19 mouse cellular contexts compared by ENCODE assay signal in the genomic region with DNA sequence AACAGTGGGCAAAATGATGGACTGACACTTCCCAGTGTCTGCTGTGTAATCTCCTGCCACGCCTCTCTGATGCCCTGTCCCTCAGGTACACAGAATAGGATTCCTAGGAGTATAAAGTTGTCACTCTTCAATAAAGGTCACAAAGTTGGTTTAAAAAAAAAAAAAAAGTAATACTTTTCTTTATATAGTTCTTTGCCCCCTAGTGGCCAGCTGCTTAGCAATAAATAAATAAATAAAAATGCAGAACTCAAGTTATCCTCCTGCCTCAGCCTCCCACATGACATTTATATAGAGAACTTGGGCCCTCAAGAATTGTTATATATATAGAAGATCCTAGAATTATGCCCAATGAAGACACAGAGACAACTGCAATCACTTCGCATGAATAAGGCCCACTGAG. TPM values are rescaled to one million over a fixed set of nuclear protein-coding genes. Genes with fewer than 3 reads are reported as not detected.
DNase-seq lines count a peak whose midpoint lies in the region; ATAC-seq and TF ChIP-seq lines count a peak whose summit lies in the region.
"Had no signal": no experiment of that assay in that cellular context is flagged by ENCODE, and none has a peak within 500 bp of the region (broad histone marks: within the 10 kb centered on the region; RNA-seq: fewer than 3 reads in every experiment).

No protein-coding gene starts in this region.

- H3K4me1 ChIP-seq in heart, adult 2 months (ENCODE audit: control insufficient read depth, insufficient read depth, low read length), result no peaks in the 10 kb centered on the region; the same call in 1 of the 2 replicates
- H3K4me1 ChIP-seq in liver, embryonic 14.5 days (replicated peaks; ENCODE audit: control insufficient read depth in 2 of 2, insufficient read depth in 2 of 2, low read length in 1 of 2), result no peaks in the 10 kb centered on the region
- H3K4me1 ChIP-seq in MEL (ENCODE audit: control insufficient read depth in 1 of 2, insufficient read depth in 2 of 2, low read length in 2 of 2), result peaks cover 0 to 6% of the 10 kb centered on the region in 2 experiments; a peak in 1 of 4 replicates
- H3K4me1 ChIP-seq in stomach, postnatal 0 days (replicated peaks; ENCODE audit: control insufficient read depth, insufficient read depth), result no peaks in the 10 kb centered on the region
- no peaks in the 10 kb centered on the region for H3K4me1 ChIP-seq in heart, embryonic 10.5 days
- H3K4me1 ChIP-seq: forebrain, embryonic 12.5 days had no signal

- H3K36me3 ChIP-seq in heart, adult 2 months (ENCODE audit: control insufficient read depth, insufficient read depth, low read length), result no peaks in the 10 kb centered on the region
- H3K36me3 ChIP-seq in liver, embryonic 14.5 days (replicated peaks; ENCODE audit: control insufficient read depth, insufficient read depth, low read depth), result no peaks in the 10 kb centered on the region
- H3K36me3 ChIP-seq in MEL (ENCODE audit: control insufficient read depth in 1 of 2, insufficient read depth in 2 of 2, low read length in 2 of 2), result peaks cover 0 to 1% of the 10 kb centered on the region in 2 experiments; a peak in 2 of 4 replicates
- H3K36me3 ChIP-seq in stomach, postnatal 0 days (ENCODE audit: control insufficient read depth, insufficient read depth, low read length), result no peaks in the 10 kb centered on the region
- H3K36me3 ChIP-seq in heart, embryonic 10.5 days, result no peaks in the 10 kb centered on the region
- H3K36me3 ChIP-seq: forebrain, embryonic 12.5 days had no signal

- DNase-seq in heart, adult 2 months, result no peak
- no peak for DNase-seq in heart, adult 9 months (ENCODE audit: low spot score in 2 of 2)
- no peak for DNase-seq in liver, embryonic 14.5 days (ENCODE audit: low read depth in 3 of 3, low spot score in 3 of 3)
- DNase-seq in liver (no peak), MEL (ENCODE audit: low read depth, low spot score) (peak; percentile 25)
- no peak for DNase-seq in stomach, postnatal 0 days (ENCODE audit: low spot score)
- no peak for DNase-seq in right cerebral cortex, postnatal 36 days (ENCODE audit: low spot score in 2 of 2)
- DNase-seq in heart, embryonic 10.5 days (ENCODE audit: low spot score), result no peak
- DNase-seq: adrenal gland, adult 8-10 months; cerebellum, adult 8-10 months; gastrocnemius, postnatal 14 days; heart, adult 18-20 months; kidney, adult 8-10 months; kidney, postnatal 36 days; lung, adult 18-20 months; right cerebral cortex, adult 18-20 months; thymus, postnatal 36 days had no signal

- no peak overlapping the region for H3K27ac ChIP-seq in heart, adult 2 months
- no peak overlapping the region for H3K27ac ChIP-seq in liver, embryonic 14.5 days
- H3K27ac ChIP-seq in MEL (ENCODE audit: control insufficient read depth, low read depth, low read length), result no peak overlapping the region
- no peak overlapping the region for H3K27ac ChIP-seq in stomach, postnatal 0 days (replicated peaks)
- H3K27ac ChIP-seq in heart, embryonic 10.5 days, result no peak overlapping the region
- H3K27ac ChIP-seq: embryonic facial prominence, embryonic 10.5 days; forebrain, embryonic 12.5 days had no signal

- 93% methylated on average over 2 of the region's 2 CpGs for WGBS in heart, adult 2 months
- 61% methylated on average over 2 of the region's 2 CpGs for WGBS in liver, embryonic 14.5 days (ENCODE audit: insufficient replicate concordance)
- 90% methylated on average over 2 of the region's 2 CpGs for WGBS in stomach, postnatal 0 days
- 91% methylated on average over 2 of the region's 2 CpGs for WGBS in heart, embryonic 10.5 days

- no peak for TF ChIP-seq RAD21 in MEL (IDR thresholded peaks at IDR 0.05; ENCODE audit: low read depth, low read length)

- no peak overlapping the region for H3K4me2 ChIP-seq in liver, embryonic 14.5 days (ENCODE audit: low read depth)
- H3K4me2 ChIP-seq in stomach, postnatal 0 days (replicated peaks; ENCODE audit: low read depth), result no peak overlapping the region
- H3K4me2 ChIP-seq: forebrain, embryonic 12.5 days had no signal

- H3K9me3 ChIP-seq in liver, embryonic 14.5 days (ENCODE audit: control insufficient read depth, low read length), result no peaks in the 10 kb centered on the region
- no peaks in the 10 kb centered on the region for H3K9me3 ChIP-seq in MEL (replicated peaks; ENCODE audit: insufficient read depth, low read length)
- H3K9me3 ChIP-seq in stomach, postnatal 0 days (ENCODE audit: control insufficient read depth, low read length), result no peaks in the 10 kb centered on the region
- H3K9me3 ChIP-seq in heart, embryonic 10.5 days, result no peaks in the 10 kb centered on the region
- H3K9me3 ChIP-seq: forebrain, embryonic 12.5 days had no signal

- no peak overlapping the region for H3K9ac ChIP-seq in heart, adult 2 months (ENCODE audit: low read depth, low read length)
- no peak overlapping the region for H3K9ac ChIP-seq in liver, embryonic 14.5 days (replicated peaks)
- H3K9ac ChIP-seq in MEL (ENCODE audit: control insufficient read depth, low read depth, low read length, poor library complexity, severe bottlenecking), result no peak overlapping the region
- no peak overlapping the region for H3K9ac ChIP-seq in stomach, postnatal 0 days (ENCODE audit: low read length)
- H3K9ac ChIP-seq: forebrain, embryonic 12.5 days had no signal

- no peaks in the 10 kb centered on the region for H3K27me3 ChIP-seq in heart, adult 2 months (ENCODE audit: control insufficient read depth, insufficient read depth, low read length)
- no peaks in the 10 kb centered on the region for H3K27me3 ChIP-seq in liver, embryonic 14.5 days (ENCODE audit: control insufficient read depth, insufficient read depth, low read length)
- no peaks in the 10 kb centered on the region for H3K27me3 ChIP-seq in MEL (ENCODE audit: control insufficient read depth in 1 of 2, insufficient read depth in 2 of 2, low read length in 2 of 2)
- no peaks in the 10 kb centered on the region for H3K27me3 ChIP-seq in stomach, postnatal 0 days (ENCODE audit: control insufficient read depth, insufficient read depth, low read length)
- H3K27me3 ChIP-seq in heart, embryonic 10.5 days (ENCODE audit: insufficient read depth, poor library complexity, severe bottlenecking), result no peaks in the 10 kb centered on the region
- H3K27me3 ChIP-seq: forebrain, embryonic 12.5 days had no signal

- TF ChIP-seq CTCF in heart, adult 2 months (IDR thresholded peaks at IDR 0.05), result peak; percentile 44
- TF ChIP-seq CTCF in liver, embryonic 14.5 days (IDR thresholded peaks at IDR 0.05; ENCODE audit: low read depth), result peak; percentile 5; the same call in 1 of the 2 replicates
- TF ChIP-seq CTCF in MEL (IDR thresholded peaks at IDR 0.05 in 2 of 3, conservative IDR thresholded peaks at IDR 0.05 in 1 of 3; ENCODE audit: control insufficient read depth in 1 of 3, insufficient read depth in 1 of 3, low read depth in 2 of 3, low read length in 3 of 3, poor library complexity in 1 of 3, severe bottlenecking in 1 of 3), result peak in 2 of 3 experiments; percentile 2 to 22; a peak in 2 of 6 replicates
- 0 out of 2 replicates have a peak, but pooled peaks have one; percentile 23 for TF ChIP-seq CTCF in stomach, postnatal 0 days (IDR thresholded peaks at IDR 0.05; ENCODE audit: low read depth)

- H3K4me3 ChIP-seq in heart, adult 2 months, result no peak overlapping the region
- H3K4me3 ChIP-seq in liver, embryonic 14.5 days (ENCODE audit: insufficient read depth in 1 of 2, low read depth in 2 of 2, low read length in 2 of 2), result no peak overlapping the region
- H3K4me3 ChIP-seq in MEL (ENCODE audit: control insufficient read depth in 1 of 2, insufficient read depth in 1 of 2, low read depth in 2 of 2, low read length in 2 of 2), result no peak overlapping the region
- no peak overlapping the region for H3K4me3 ChIP-seq in stomach, postnatal 0 days (ENCODE audit: low read depth, low read length)
- H3K4me3 ChIP-seq in heart, embryonic 10.5 days, result no peak overlapping the region
- H3K4me3 ChIP-seq: embryonic facial prominence, embryonic 10.5 days; forebrain, embryonic 12.5 days had no signal

- H3K79me2 ChIP-seq in heart, adult 2 months (replicated peaks; ENCODE audit: control insufficient read depth, insufficient read depth, low read length), result no peaks in the 10 kb centered on the region
- no peaks in the 10 kb centered on the region for H3K79me2 ChIP-seq in MEL (ENCODE audit: control insufficient read depth, insufficient read depth, low read length, poor library complexity)

- intact Hi-C loops in heart, adult 2 months (cut with DNase I), result no loop called here

- no peak for TF ChIP-seq POLR2A in heart, adult 2 months (IDR thresholded peaks at IDR 0.05; ENCODE audit: insufficient read depth, low read depth, low read length)
- TF ChIP-seq POLR2A in MEL (IDR thresholded peaks at IDR 0.05; ENCODE audit: control insufficient read depth in 1 of 2, insufficient read depth in 1 of 2, low read depth in 1 of 2, low read length in 2 of 2, poor library complexity in 1 of 2), result no peak

- TF ChIP-seq EP300 in heart, adult 2 months (IDR thresholded peaks at IDR 0.05; ENCODE audit: insufficient read depth, low read depth, low read length), result no peak
- no peak for TF ChIP-seq EP300 in liver, embryonic 14.5 days (IDR thresholded peaks at IDR 0.05; ENCODE audit: low read depth)
- no peak for TF ChIP-seq EP300 in MEL (IDR thresholded peaks at IDR 0.05; ENCODE audit: low read depth in 1 of 2, low read length in 2 of 2)
- no peak for TF ChIP-seq EP300 in stomach, postnatal 0 days (optimal IDR thresholded peaks at IDR 0.05)

- no peak for ATAC-seq in liver, embryonic 14.5 days (ENCODE audit: insufficient read depth)
- ATAC-seq in stomach, postnatal 0 days (ENCODE audit: low FRiP score, low TSS enrichment), result no peak

TF ChIP-seq in MEL, 35 proteins besides CTCF, POLR2A, EP300 and RAD21:
- no peak for TF ChIP-seq USF1 (IDR thresholded peaks at IDR 0.05; ENCODE audit: low read depth, low read length)
- TF ChIP-seq ZNF384 (IDR thresholded peaks at IDR 0.05; ENCODE audit: low read depth, low read length), result peak; percentile 58
TF ChIP-seq in MEL: peak in this region for 1.

RNA-seq across cellular contexts. Expression of a gene that starts 24.9 kb away (rescaled TPM):
- total RNA-seq in heart, adult 2 months (2021), result 10 to 100 TPM; 19.1 to 22.8 TPM
- 27.8 and 40.0 TPM in 2 replicates for polyA plus RNA-seq in heart, adult 2 months (2012; rRNA removed)
- polyA plus RNA-seq in liver, embryonic 14.5 days (2012; rRNA removed), result 32.5 and 36.2 TPM in 2 replicates
- 43.3 and 57.4 TPM in 2 replicates for polyA plus RNA-seq in liver, embryonic 14.5 days (2014; fragmentation: Nextera tagmentation; extraction: Ambion mirVana)
- 171 and 195 TPM in 2 replicates for total RNA-seq in MEL (2012; rRNA removed)
- polyA plus RNA-seq in MEL (2012; ENCODE audit: insufficient read depth in 1 of 2, insufficient read length in 2 of 2, low read depth in 1 of 2, low replicate concordance in 2 of 2, missing spikeins in 1 of 2), result 100 to 1,000 TPM; 193 to 279 TPM
- polyA plus RNA-seq in stomach, postnatal 0 days (2015; fragmentation: Nextera tagmentation; extraction: Ambion mirVana), result 37.9 and 39.8 TPM in 2 replicates
- polyA plus RNA-seq in heart, embryonic 10.5 days (2016; fragmentation: Nextera tagmentation; extraction: Ambion mirVana), result 49.0 and 65.8 TPM in 2 replicates
